ENCODE assay signal across 8 mouse cellular contexts in the genomic region with DNA sequence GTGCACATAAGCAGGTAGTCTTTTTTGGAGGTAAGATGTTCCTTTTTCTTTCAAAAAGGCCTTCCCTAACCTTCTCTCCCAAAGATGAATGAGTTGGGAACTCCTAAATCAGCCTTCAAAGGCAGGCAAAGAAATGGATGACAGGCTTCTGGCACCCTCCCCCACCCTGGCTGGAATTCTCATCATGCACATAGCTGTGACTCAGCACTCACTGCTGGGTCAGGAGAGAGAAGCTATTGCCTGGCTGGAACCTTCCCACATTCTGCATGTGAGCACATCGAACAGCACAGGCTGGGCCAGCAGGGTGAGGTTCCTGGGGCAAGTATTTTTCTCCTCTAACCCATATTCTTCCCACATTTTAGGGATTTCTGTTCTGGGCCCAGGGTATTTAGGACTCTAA. TPM values are rescaled to one million over a fixed set of nuclear protein-coding genes. Genes with fewer than 3 reads are reported as not detected.
DNase-seq lines count a peak whose midpoint lies in the region; ATAC-seq and TF ChIP-seq lines count a peak whose summit lies in the region.

No protein-coding gene starts in this region.

- no peak overlapping the region for H3K4me2 ChIP-seq in midbrain, postnatal 0 days (ENCODE audit: low read depth, low read length, poor library complexity, severe bottlenecking)
- H3K4me2 ChIP-seq in midbrain, embryonic 11.5 days = no peak overlapping the region

- no peaks in the 10 kb centered on the region for H3K4me1 ChIP-seq in midbrain, postnatal 0 days (ENCODE audit: insufficient read depth, low read length)
- H3K4me1 ChIP-seq in midbrain, embryonic 11.5 days (ENCODE audit: control insufficient read depth, insufficient read depth, low read length) = no peaks in the 10 kb centered on the region
- peaks cover 3% of the 10 kb centered on the region; the same call in 1 of the 2 replicates for H3K4me1 ChIP-seq in olfactory bulb, adult 2 months (ENCODE audit: control insufficient read depth, insufficient read depth, low read length)

- no peak overlapping the region for H3K27ac ChIP-seq in midbrain, postnatal 0 days (ENCODE audit: low read depth, low read length)
- H3K27ac ChIP-seq in midbrain, embryonic 11.5 days (ENCODE audit: low read depth, low read length) = no peak overlapping the region
- 0 out of 2 replicates have a peak overlapping the region, but pooled peaks have one; percentile 40 for H3K27ac ChIP-seq in olfactory bulb, adult 2 months (ENCODE audit: insufficient read depth, low read depth, low read length)

- ATAC-seq in midbrain, postnatal 0 days (ENCODE audit: low FRiP score) = 0 out of 2 replicates have a peak, but pooled peaks have one; percentile 35
- no peak for ATAC-seq in midbrain, embryonic 11.5 days (ENCODE audit: low FRiP score)
- no peak for ATAC-seq in megakaryocyte progenitor cell, adult 5-6 weeks (replicated peaks; ENCODE audit: poor library complexity)

- DNase-seq in midbrain, postnatal 0 days (ENCODE audit: low spot score) = no peak
- no peak for DNase-seq in midbrain, embryonic 11.5 days (ENCODE audit: low spot score, missing footprints)
- peak; percentile 86 for DNase-seq in adrenal gland, postnatal 14 days
- DNase-seq in gastrocnemius, postnatal 14 days = peak; percentile 74
- DNase-seq in kidney, postnatal 25 days = peak; percentile 64 to 78
- no peak for DNase-seq in thymus, adult 18-20 months

- TF ChIP-seq POLR2A in olfactory bulb, adult 2 months (IDR thresholded peaks at IDR 0.05; ENCODE audit: insufficient read depth, low read depth, low read length) = no peak

- peaks cover 32% of the 10 kb centered on the region for H3K36me3 ChIP-seq in midbrain, postnatal 0 days (ENCODE audit: insufficient read depth, low read length)
- H3K36me3 ChIP-seq in midbrain, embryonic 11.5 days (ENCODE audit: control insufficient read depth, insufficient read depth, low read length) = no peaks in the 10 kb centered on the region

- 64% methylated on average over 1 of the region's 1 CpGs for WGBS in midbrain, postnatal 0 days
- WGBS in midbrain, embryonic 11.5 days = 88% methylated on average over 1 of the region's 1 CpGs
- 14% methylated on average over 1 of the region's 1 CpGs for WGBS in olfactory bulb, adult 2 months

- TF ChIP-seq CTCF in midbrain, postnatal 0 days (IDR thresholded peaks at IDR 0.05) = no peak
- no peak for TF ChIP-seq CTCF in olfactory bulb, adult 2 months (IDR thresholded peaks at IDR 0.05; ENCODE audit: insufficient read depth, low read depth, low read length)

- H3K4me3 ChIP-seq in midbrain, postnatal 0 days (ENCODE audit: low read depth, low read length) = no peak overlapping the region
- H3K4me3 ChIP-seq in midbrain, embryonic 11.5 days (ENCODE audit: low read depth, low read length) = no peak overlapping the region
- H3K4me3 ChIP-seq in olfactory bulb, adult 2 months (ENCODE audit: insufficient read depth, low read depth, low read length) = no peak overlapping the region

- no peak overlapping the region for H3K9ac ChIP-seq in midbrain, postnatal 0 days (replicated peaks; ENCODE audit: low read length, poor library complexity, severe bottlenecking)
- no peak overlapping the region for H3K9ac ChIP-seq in midbrain, embryonic 11.5 days (ENCODE audit: low read length)

- H3K9me3 ChIP-seq in midbrain, postnatal 0 days (ENCODE audit: low read length) = no peaks in the 10 kb centered on the region
- no peaks in the 10 kb centered on the region for H3K9me3 ChIP-seq in midbrain, embryonic 11.5 days (ENCODE audit: control insufficient read depth, low read length)

- H3K27me3 ChIP-seq in midbrain, postnatal 0 days (ENCODE audit: insufficient read depth, low read length) = no peaks in the 10 kb centered on the region
- H3K27me3 ChIP-seq in midbrain, embryonic 11.5 days (ENCODE audit: control insufficient read depth, insufficient read depth, low read length) = no peaks in the 10 kb centered on the region

- intact Hi-C loops in gastrocnemius, postnatal 14 days (cut with DNase I; ENCODE audit: low total_unique reads) = no loop called here

RNA-seq across cellular contexts. Expression of a gene that starts 58.1 kb away (rescaled TPM):
- 3.4 and 5.3 TPM in 2 replicates for total RNA-seq in midbrain, postnatal 0 days (2014; rRNA removed)
- polyA plus RNA-seq in midbrain, postnatal 0 days (2015; fragmentation: Nextera tagmentation; extraction: Ambion mirVana) = 1.0 and 1.2 TPM in 2 replicates
- 0.91 and 1.00 TPM in 2 replicates for polyA plus RNA-seq in midbrain, embryonic 11.5 days (2014; fragmentation: Nextera tagmentation; extraction: Ambion mirVana)
- total RNA-seq in adrenal gland, postnatal 14 days (2021) = 2.0 TPM in 2 replicates
- total RNA-seq in gastrocnemius, postnatal 14 days (2021) = 1 to 10 TPM; 1.0 to 1.4 TPM
- not detected in 2 replicates for polyA plus RNA-seq in olfactory bulb, adult 2 months (2012; ENCODE audit: insufficient read depth, insufficient read length, low replicate concordance, missing spikeins)
- total RNA-seq in megakaryocyte progenitor cell, adult 5-6 weeks (2015) = 1.6 and 1.9 TPM in 2 replicates
- 0.33 and 0.88 TPM in 2 replicates for total RNA-seq in megakaryocyte progenitor cell, adult 5-6 weeks (2017)

Comparison
In these comparisons a context has a peak if more than half of its experiments do, and no peak if none do; other contexts are left out.
1. DNase-seq: peak in adrenal gland, postnatal 14 days (single experiment), gastrocnemius, postnatal 14 days (single experiment) and kidney, postnatal 25 days (2 of 2); none in midbrain, postnatal 0 days (single experiment), midbrain, embryonic 11.5 days (single experiment) and thymus, adult 18-20 months (0 of 2).